Mouse (Mus musculus) frontal cortex, postnatal 36 days (tissue): ENCODE measurements around the gene R3hdm4.
A peak's percentile ranks its signal among the peaks of the same experiment; 100 is the strongest.
"Not testable (repeated sequence)": the region's sequence is repeated elsewhere in the genome, so short reads cannot be mapped to it uniquely, and the experiment has no call there.

Source experiments
- DNase-seq, 2 experiments: peaks; one replicate each; pipeline ENCODE4 v3.0.0; 2022; ENCODE audit warnings: low spot score in 2 of 2

R3hdm4 gene

GRCm38 (mm10) chr10:79920958-79921535 lies at the start of gene R3hdm4:
Gene R3hdm4 (minus strand): TSS chr10:79921208.
- no peak for DNase-seq

- DNase-seq, result no peak
Observed at GRCm38 (mm10) chr10:79970415-79971182, 49.6 kb upstream of the R3hdm4 start, which contains the start of gene Grin3b. Gene Grin3b (plus strand): TSS chr10:79970715.

GRCm38 (mm10) chr10:79969124-79969568 lies 48.1 kb upstream of the R3hdm4 start:
- no peak for DNase-seq

GRCm38 (mm10) chr10:79968181-79968580 lies 47.2 kb upstream of the R3hdm4 start:
- DNase-seq, result no peak

GRCm38 (mm10) chr10:79966886-79967400 lies 45.9 kb upstream of the R3hdm4 start:
- no peak for DNase-seq

DNA sequence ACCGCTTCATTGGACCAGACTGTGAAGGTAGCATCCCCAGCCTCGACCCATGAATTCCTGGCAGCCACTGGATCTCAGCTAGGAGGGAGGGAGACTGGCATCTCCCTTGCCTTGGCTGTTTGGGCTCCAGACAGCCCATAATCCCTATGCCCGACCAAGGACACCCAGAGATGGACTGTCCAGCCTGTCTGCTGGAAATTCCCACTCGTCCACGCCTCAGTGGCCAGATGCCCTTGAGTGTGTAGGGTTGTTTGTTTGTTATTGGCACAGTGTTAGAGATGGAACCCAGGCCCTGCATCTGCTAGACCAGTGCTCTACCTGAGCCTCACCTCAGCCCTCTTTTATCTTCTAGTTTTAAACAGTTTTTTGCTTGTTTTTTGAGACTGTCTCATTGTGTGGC lies 44.3 kb upstream of the R3hdm4 start:
- no peak for DNase-seq

GRCm38 (mm10) chr10:79964727-79965126 lies 43.7 kb upstream of the R3hdm4 start:
- DNase-seq, result no peak

- no peak for DNase-seq
Observed at GRCm38 (mm10) chr10:79960671-79961294, 39.8 kb upstream of the R3hdm4 start.

GRCm38 (mm10) chr10:79959847-79960601 lies 39.0 kb upstream of the R3hdm4 start, which contains the start of gene Wdr18:
Gene Wdr18 (plus strand): TSS chr10:79960152.
- DNase-seq, result peak; percentile 100

- DNase-seq, result not testable (repeated sequence)
Observed at GRCm38 (mm10) chr10:79959412-79959811, 38.4 kb upstream of the R3hdm4 start.

- DNase-seq, result peak; percentile 76 to 77
Observed at GRCm38 (mm10) chr10:79958140-79958816, 37.3 kb upstream of the R3hdm4 start.

- no peak for DNase-seq
Observed at GRCm38 (mm10) chr10:79956643-79957154, 35.7 kb upstream of the R3hdm4 start.

GRCm38 (mm10) chr10:79955691-79956090 lies 34.7 kb upstream of the R3hdm4 start:
- no peak for DNase-seq

DNA sequence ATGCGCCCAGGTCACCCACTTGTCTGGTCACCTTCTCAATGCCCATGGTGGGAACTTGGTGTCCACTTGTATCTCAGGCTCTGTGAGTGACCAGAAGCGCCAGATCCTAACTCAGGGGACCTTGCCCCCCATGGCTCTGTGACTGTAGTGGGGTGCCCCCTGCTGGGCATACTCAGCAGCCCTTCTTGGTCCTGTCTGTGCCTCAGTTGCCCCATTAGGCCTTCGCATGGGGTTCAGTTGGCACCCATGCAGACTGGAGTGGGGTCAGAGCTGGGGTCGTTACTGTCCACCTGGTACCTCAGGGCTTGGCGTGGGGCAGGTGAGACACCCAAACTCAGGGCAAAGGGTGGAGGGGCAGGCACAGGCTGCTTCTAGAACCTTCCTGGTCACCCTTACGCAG lies 32.9 kb upstream of the R3hdm4 start:
- no peak for DNase-seq

DNA sequence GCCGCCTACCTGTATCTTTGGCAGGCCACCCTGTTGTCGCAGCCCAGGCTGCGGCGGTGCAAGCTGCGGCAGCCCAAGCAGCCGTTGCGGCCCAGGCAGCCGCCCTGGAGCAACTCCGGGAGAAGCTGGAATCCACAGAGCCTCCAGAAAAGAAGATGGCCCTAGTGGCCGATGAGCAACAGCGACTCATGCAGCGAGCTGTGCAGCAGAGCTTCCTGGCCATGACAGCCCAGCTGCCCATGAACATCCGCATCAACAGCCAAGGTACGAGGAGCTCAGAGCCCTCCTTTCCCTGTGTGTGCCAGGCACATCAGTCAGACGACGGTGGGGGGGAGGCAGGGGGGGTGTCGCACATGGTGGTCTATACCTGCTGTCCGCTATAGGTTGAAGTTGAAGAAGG lies 29.7 kb upstream of the R3hdm4 start:
- no peak for DNase-seq

- DNase-seq, result no peak
Observed at GRCm38 (mm10) chr10:79949873-79950272, 28.9 kb upstream of the R3hdm4 start.

- no peak for DNase-seq
Observed at GRCm38 (mm10) chr10:79947502-79947901, 26.5 kb upstream of the R3hdm4 start.

- DNase-seq, result no peak
Observed at GRCm38 (mm10) chr10:79946752-79947322, 25.8 kb upstream of the R3hdm4 start.

GRCm38 (mm10) chr10:79945507-79946234 lies 24.7 kb upstream of the R3hdm4 start:
- no peak for DNase-seq

DNA sequence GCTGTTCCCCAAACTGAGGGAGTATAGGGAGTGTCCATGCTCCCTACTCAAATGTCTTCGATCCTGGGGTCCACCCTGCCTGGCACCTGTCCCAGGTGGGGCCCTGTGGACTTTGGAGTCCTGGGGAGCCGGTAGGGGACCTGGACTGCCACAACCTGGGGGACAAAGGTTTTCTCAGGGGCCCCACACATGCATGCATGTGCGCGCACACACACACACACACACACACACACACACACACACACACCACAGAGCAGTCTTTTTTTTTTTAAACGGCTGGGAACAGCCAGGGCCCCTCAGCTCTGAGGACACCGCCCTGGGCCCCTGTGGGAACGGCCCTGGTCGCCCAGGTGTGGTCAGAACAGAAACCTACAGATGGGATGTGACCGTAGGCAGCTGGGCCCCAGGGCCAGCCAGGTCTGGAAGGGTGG lies 22.5 kb upstream of the R3hdm4 start:
- no peak for DNase-seq
